Mouse (Mus musculus) MEL (cell line): ENCODE measurements around the gene Gm20388. TPM values are rescaled to one million over a fixed set of nuclear protein-coding genes. Genes with fewer than 3 reads are reported as not detected.

Source experiments
- DNase-seq: peaks from one replicate; pipeline ENCODE4 v3.0.0; 2011; ENCODE audit warnings: low read depth, low spot score
- H3K27ac ChIP-seq: 2 replicates; pipeline ENCODE4 v1.5.1; 2012; ENCODE audit warnings: low read depth, mild to moderate bottlenecking, control low read depth, low read length, moderate library complexity; ENCODE audit not compliant: control insufficient read depth
- H3K27me3 ChIP-seq, 2 experiments: fragments of 150-350 bp in 1 of 2; sonication (generic) in 1 of 2; 2 replicates each; pipeline ENCODE4 v1.6.1; 2012; ENCODE audit warnings: low read length in 2 of 2, mild to moderate bottlenecking in 2 of 2, improper control_type of control experiment in 1 of 2, moderate library complexity in 1 of 2; ENCODE audit not compliant: insufficient read depth in 2 of 2, control insufficient read depth in 1 of 2
- H3K36me3 ChIP-seq, 2 experiments: 2 replicates each; pipeline ENCODE4 v1.6.1; 2012 to 2014; ENCODE audit warnings: low read length in 2 of 2, improper control_type of control experiment in 1 of 2, inconsistent platforms in 1 of 2, mild to moderate bottlenecking in 1 of 2; ENCODE audit not compliant: insufficient read depth in 2 of 2, control insufficient read depth in 1 of 2
- H3K4me1 ChIP-seq, 2 experiments: fragments of 150-350 bp in 1 of 2; sonication (generic) in 1 of 2; 2 replicates each; pipeline ENCODE4 v1.6.1; 2012; ENCODE audit warnings: low read length in 2 of 2, improper control_type of control experiment in 1 of 2, mild to moderate bottlenecking in 1 of 2; ENCODE audit not compliant: insufficient read depth in 2 of 2, control insufficient read depth in 1 of 2
- H3K4me3 ChIP-seq, 2 experiments: fragments of 150-350 bp in 1 of 2; sonication (generic) in 1 of 2; 2 replicates each; pipeline ENCODE4 v1.5.1; 2012; ENCODE audit warnings: low read depth in 2 of 2, low read length in 2 of 2, mild to moderate bottlenecking in 2 of 2, moderate library complexity in 2 of 2, control low read depth in 1 of 2, improper control_type of control experiment in 1 of 2; ENCODE audit not compliant: control insufficient read depth in 1 of 2, insufficient read depth in 1 of 2
- H3K79me2 ChIP-seq: 2 replicates; pipeline ENCODE4 v1.6.1; 2012; ENCODE audit warnings: mild to moderate bottlenecking, low read length, moderate library complexity; ENCODE audit not compliant: control insufficient read depth, poor library complexity, insufficient read depth
- H3K9ac ChIP-seq: 2 replicates; pipeline ENCODE4 v1.6.1; 2012; ENCODE audit warnings: low read depth, mild to moderate bottlenecking, control low read depth, low read length, moderate library complexity; ENCODE audit not compliant: control insufficient read depth, poor library complexity, severe bottlenecking
- H3K9me3 ChIP-seq: fragments of 150-350 bp; sonication (generic); replicated peaks from 2 replicates; pipeline ENCODE4 v1.6.1; 2012; ENCODE audit warnings: mild to moderate bottlenecking, low read length, improper control_type of control experiment, moderate library complexity; ENCODE audit not compliant: insufficient read depth
- BHLHE40 ChIP-seq: IDR thresholded peaks from 2 replicates; pipeline ENCODE4 v1.6.1; 2012; ENCODE audit warnings: low read depth, mild to moderate bottlenecking, inconsistent platforms, low read length, improper control_type of control experiment, borderline replicate concordance
- CHD1 ChIP-seq: IDR thresholded peaks from 2 replicates; pipeline ENCODE4 v1.6.1; 2012; ENCODE audit warnings: low read depth, mild to moderate bottlenecking, inconsistent platforms, low read length, improper control_type of control experiment
- CHD2 ChIP-seq: IDR thresholded peaks from 2 replicates; pipeline ENCODE4 v1.6.1; 2011; ENCODE audit warnings: low read length, improper control_type of control experiment
- CTCF ChIP-seq, 3 experiments: IDR thresholded peaks in 2 of 3; conservative IDR thresholded peaks in 1 of 3; 2 replicates each; pipeline ENCODE4 v1.5.1; 2011 to 2012; ENCODE audit warnings: low read length in 3 of 3, low read depth in 2 of 3, mild to moderate bottlenecking in 2 of 3, improper control_type of control experiment in 1 of 3, inconsistent platforms in 1 of 3, mixed read lengths in 1 of 3, moderate library complexity in 1 of 3; ENCODE audit not compliant: control insufficient read depth in 1 of 3, insufficient read depth in 1 of 3, poor library complexity in 1 of 3, severe bottlenecking in 1 of 3
- GABPA ChIP-seq: IDR thresholded peaks from 2 replicates; pipeline ENCODE4 v1.6.1; 2012; ENCODE audit warnings: low read depth, mild to moderate bottlenecking, inconsistent platforms, low read length, improper control_type of control experiment, moderate library complexity
- HCFC1 ChIP-seq: IDR thresholded peaks from 2 replicates; pipeline ENCODE4 v1.6.1; 2012; ENCODE audit warnings: low read depth, mild to moderate bottlenecking, inconsistent platforms, low read length, improper control_type of control experiment, moderate library complexity
- KAT2A ChIP-seq: conservative IDR thresholded peaks from 2 replicates; pipeline ENCODE4 v1.6.1; 2012; ENCODE audit warnings: low read depth, low read length, improper control_type of control experiment, inconsistent platforms
- MAFK ChIP-seq: IDR thresholded peaks from 2 replicates; pipeline ENCODE4 v1.6.1; 2011; ENCODE audit warnings: low read depth, mild to moderate bottlenecking, low read length, improper control_type of control experiment, borderline replicate concordance
- MAX ChIP-seq: IDR thresholded peaks from 2 replicates; pipeline ENCODE4 v1.6.1; 2011; ENCODE audit warnings: low read length, improper control_type of control experiment
- MEF2A ChIP-seq: IDR thresholded peaks from 2 replicates; pipeline ENCODE4 v1.6.1; 2014; ENCODE audit warnings: low read depth, mild to moderate bottlenecking, inconsistent platforms, low read length, improper control_type of control experiment; ENCODE audit not compliant: poor library complexity, insufficient replicate concordance, severe bottlenecking; ENCODE audit errors: extremely low read depth
- MXI1 ChIP-seq: IDR thresholded peaks from 2 replicates; pipeline ENCODE4 v1.6.1; 2011; ENCODE audit warnings: mild to moderate bottlenecking, low read depth, low read length, improper control_type of control experiment
- MYB ChIP-seq: IDR thresholded peaks from 2 replicates; pipeline ENCODE4 v1.6.1; 2011; ENCODE audit warnings: mild to moderate bottlenecking, low read depth, low read length, improper control_type of control experiment
- NELFE ChIP-seq: IDR thresholded peaks from 2 replicates; pipeline ENCODE4 v1.6.1; 2011; ENCODE audit warnings: low read depth, low read length, improper control_type of control experiment
- POLR2A ChIP-seq, 2 experiments: IDR thresholded peaks; 2 replicates each; pipeline ENCODE4 v1.6.1; 2011 to 2012; ENCODE audit warnings: low read length in 2 of 2, mild to moderate bottlenecking in 2 of 2, control low read depth in 1 of 2, improper control_type of control experiment in 1 of 2, low read depth in 1 of 2, moderate library complexity in 1 of 2; ENCODE audit not compliant: control insufficient read depth in 1 of 2, insufficient read depth in 1 of 2, poor library complexity in 1 of 2
- POLR2AphosphoS5 ChIP-seq: IDR thresholded peaks from 2 replicates; pipeline ENCODE4 v1.6.1; 2012; ENCODE audit warnings: low read depth, borderline replicate concordance, mild to moderate bottlenecking, inconsistent platforms, low read length, moderate library complexity, mixed read lengths
- RAD21 ChIP-seq: IDR thresholded peaks from 2 replicates; pipeline ENCODE4 v1.6.1; 2011; ENCODE audit warnings: mild to moderate bottlenecking, low read depth, low read length, improper control_type of control experiment
- RCOR1 ChIP-seq: IDR thresholded peaks from 2 replicates; pipeline ENCODE4 v1.6.1; 2012; ENCODE audit warnings: low read depth, mild to moderate bottlenecking, inconsistent platforms, low read length, improper control_type of control experiment
- SIN3A ChIP-seq: IDR thresholded peaks from 2 replicates; pipeline ENCODE4 v1.6.1; 2012; ENCODE audit warnings: low read length, improper control_type of control experiment, inconsistent platforms
- SMC3 ChIP-seq: IDR thresholded peaks from 2 replicates; pipeline ENCODE4 v1.6.1; 2011; ENCODE audit warnings: low read depth, low read length, improper control_type of control experiment
- TAL1 ChIP-seq: IDR thresholded peaks from 2 replicates; pipeline ENCODE4 v1.6.1; 2012; ENCODE audit warnings: mild to moderate bottlenecking, inconsistent platforms, low read length, moderate library complexity, mixed read lengths
- UBTF ChIP-seq: IDR thresholded peaks from 2 replicates; pipeline ENCODE4 v1.6.1; 2012; ENCODE audit warnings: low read depth, mild to moderate bottlenecking, inconsistent platforms, low read length, improper control_type of control experiment, moderate library complexity, borderline replicate concordance; ENCODE audit not compliant: insufficient read depth
- USF2 ChIP-seq, 2 experiments: IDR thresholded peaks; 2 replicates each; pipeline ENCODE4 v1.6.1; 2011 to 2012; ENCODE audit warnings: improper control_type of control experiment in 2 of 2, low read length in 2 of 2, borderline replicate concordance in 1 of 2, inconsistent platforms in 1 of 2, low read depth in 1 of 2, mild to moderate bottlenecking in 1 of 2; ENCODE audit not compliant: insufficient read depth in 1 of 2
- ZC3H11A ChIP-seq: IDR thresholded peaks from 2 replicates; pipeline ENCODE4 v1.6.1; 2012; ENCODE audit warnings: low read depth, mild to moderate bottlenecking, inconsistent platforms, low read length, improper control_type of control experiment
- ZMIZ1 ChIP-seq: IDR thresholded peaks from 2 replicates; pipeline ENCODE4 v1.6.1; 2012; ENCODE audit warnings: low read depth, mild to moderate bottlenecking, inconsistent platforms, low read length, improper control_type of control experiment, moderate library complexity
- ZNF384 ChIP-seq: IDR thresholded peaks from 2 replicates; pipeline ENCODE4 v1.6.1; 2012; ENCODE audit warnings: low read depth, mild to moderate bottlenecking, inconsistent platforms, low read length, improper control_type of control experiment
- polyA plus RNA-seq, 2 experiments: library from polyadenylated mRNA; stranded (reverse) in 1 of 2; unstranded in 1 of 2; fragments of >175 nt in 1 of 2; fragments of >200 nt in 1 of 2; gene quantifications; 2 replicates each; pipeline versions ENCODE4 v1.2.1 to v1.2.4; 2012; ENCODE audit warnings: low replicate concordance in 2 of 2, low read depth in 1 of 2; ENCODE audit not compliant: insufficient read length in 2 of 2, insufficient read depth in 1 of 2, missing spikeins in 1 of 2
- total RNA-seq: library from RNA; depleted of rRNA; stranded (reverse); fragments of 300-350 nt; gene quantifications from 2 replicates; pipeline ENCODE4 v1.2.3, GENCODE M21; 2012

Gene Gm20388
- total and polyA plus RNA-seq, 3 experiments: 11.1 to 17.8 TPM; not detected in 1

DNA sequence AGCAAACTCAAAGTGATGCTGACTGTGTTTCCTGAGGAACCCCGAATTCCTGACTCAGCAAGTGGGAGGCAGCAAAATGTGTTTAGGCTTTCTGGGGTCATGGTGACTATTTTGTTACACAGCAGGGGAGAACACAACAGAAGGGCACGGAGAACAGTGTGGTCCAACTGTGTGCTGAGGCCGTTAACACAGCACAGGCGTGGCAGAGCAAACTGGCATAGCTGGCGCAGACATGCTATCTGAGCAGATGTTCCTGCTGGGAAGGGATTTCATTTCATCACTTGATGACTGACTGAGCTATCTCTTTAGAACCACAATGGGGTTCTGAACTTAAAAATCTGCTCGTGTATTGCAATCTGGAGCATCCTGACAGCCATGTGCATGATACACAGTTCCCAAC is 1974.8 kb downstream of the Gm20388 start:
- no peak for DNase-seq
- no peak overlapping the region for H3K27ac ChIP-seq
- H3K9ac ChIP-seq: no peak overlapping the region
- TF ChIP-seq BHLHE40 (no peak), RCOR1 (no peak), NELFE (no peak), TAL1 (no peak), MEF2A (no peak), MXI1 (no peak), POLR2AphosphoS5 (no peak), CHD1 (no peak), CTCF (IDR thresholded peaks at IDR 0.05 in 2 of 3, conservative IDR thresholded peaks at IDR 0.05 in 1 of 3; ENCODE audit: control insufficient read depth in 1 of 3, insufficient read depth in 1 of 3, low read depth in 2 of 3, low read length in 3 of 3, poor library complexity in 1 of 3, severe bottlenecking in 1 of 3) (no peak), CHD2 (no peak), USF2 (IDR thresholded peaks at IDR 0.05; ENCODE audit: borderline replicate concordance in 1 of 2, insufficient read depth in 1 of 2, low read depth in 1 of 2, low read length in 2 of 2) (no peak), UBTF (no peak), MYB (no peak), SIN3A (no peak), MAFK (no peak), ZMIZ1 (no peak), KAT2A (no peak), RAD21 (no peak), SMC3 (no peak), HCFC1 (no peak)
- TF ChIP-seq, all 39 proteins: peak for 0
- H3K4me1 ChIP-seq: no peaks in the 10 kb centered on the region
- peaks cover 0 to 28% of the 10 kb centered on the region in 2 experiments; a peak in 2 of 4 replicates for H3K36me3 ChIP-seq
- no peaks in the 10 kb centered on the region for H3K9me3 ChIP-seq
- H3K27me3 ChIP-seq: no peaks in the 10 kb centered on the region
- no peaks in the 10 kb centered on the region for H3K79me2 ChIP-seq
- no peak overlapping the region for H3K4me3 ChIP-seq

- Histone ChIP-seq H3K36me3 (peaks cover 0 to 38% of the 10 kb centered on the region in 2 experiments; a peak in 2 of 4 replicates), H3K4me3 (no peak overlapping the region), H3K27ac (no peak overlapping the region), H3K27me3 (no peaks in the 10 kb centered on the region), H3K9ac (no peak overlapping the region), H3K9me3 (no peaks in the 10 kb centered on the region), H3K4me1 (no peaks in the 10 kb centered on the region), H3K79me2 (peaks cover 1% of the 10 kb centered on the region; the same call in 1 of the 2 replicates)
- TF ChIP-seq USF2 (IDR thresholded peaks at IDR 0.05; ENCODE audit: borderline replicate concordance in 1 of 2, insufficient read depth in 1 of 2, low read depth in 1 of 2, low read length in 2 of 2) (no peak), RAD21 (no peak), ZC3H11A (no peak), GABPA (no peak), ZMIZ1 (no peak), POLR2AphosphoS5 (no peak), POLR2A (IDR thresholded peaks at IDR 0.05; ENCODE audit: control insufficient read depth in 1 of 2, insufficient read depth in 1 of 2, low read depth in 1 of 2, low read length in 2 of 2, poor library complexity in 1 of 2) (no peak), CHD1 (no peak), SIN3A (no peak), TAL1 (no peak), ZNF384 (no peak), MAX (no peak), HCFC1 (no peak)
- no peak for DNase-seq
Measured at GRCm38 (mm10) chr8:121887547-121887946, 1976.9 kb downstream of the Gm20388 start.
